Mouse (Mus musculus) E14TG2a.4 (cell line): ENCODE data around the gene Foxp4.

Source experiments
- H3K27me3 ChIP-seq: 2 replicates; pipeline ENCODE4 v1.6.1; 2014; ENCODE audit warnings: low read length, control low read depth; ENCODE audit not compliant: insufficient read depth
- H3K36me3 ChIP-seq: 2 replicates; pipeline ENCODE4 v1.6.1; 2014; ENCODE audit warnings: low read length, control low read depth; ENCODE audit not compliant: insufficient read depth
- H3K4me1 ChIP-seq: replicated peaks from 2 replicates; pipeline ENCODE4 v1.6.1; 2014; ENCODE audit warnings: low read depth, low read length, control low read depth
- H3K4me3 ChIP-seq: replicated peaks from 2 replicates; pipeline ENCODE4 v1.5.1; 2014; ENCODE audit warnings: mild to moderate bottlenecking, low read length
- H3K9me3 ChIP-seq: 2 replicates; pipeline ENCODE4 v1.6.1; 2014; ENCODE audit warnings: low read length, control low read depth
- CTCF ChIP-seq: conservative IDR thresholded peaks from 2 replicates; pipeline ENCODE4 v1.5.1; 2014; ENCODE audit warnings: low read length
- NANOG ChIP-seq: IDR thresholded peaks from 2 replicates; pipeline ENCODE4 v1.6.1; 2014; ENCODE audit warnings: borderline replicate concordance, low read length, mixed read lengths
- POU5F1 ChIP-seq: IDR thresholded peaks from 2 replicates; pipeline ENCODE4 v1.6.1; 2014; ENCODE audit warnings: low read length, borderline replicate concordance

The Foxp4 gene

DNA sequence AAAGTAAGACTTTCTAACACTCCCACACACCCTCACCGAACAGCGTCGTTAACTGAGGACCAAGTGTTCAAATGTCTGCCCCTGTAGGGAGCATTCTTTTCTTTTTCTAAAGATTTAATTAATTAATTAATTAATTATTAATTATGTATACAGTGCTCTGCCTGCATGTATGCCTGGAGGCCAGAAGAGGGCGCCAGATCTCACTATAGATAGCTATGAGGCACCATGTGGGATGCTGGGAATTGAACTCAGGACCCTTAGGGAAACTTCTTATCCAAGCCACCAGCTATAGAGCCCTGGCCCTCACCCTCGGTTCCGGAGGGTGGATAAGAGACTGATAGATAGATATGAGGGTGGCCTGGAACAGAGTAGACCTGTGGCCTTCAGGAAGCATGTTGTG is 76.5 kb downstream of the Foxp4 start:
- TF ChIP-seq POU5F1 = no peak
- TF ChIP-seq CTCF = peak; percentile 73
- TF ChIP-seq NANOG = no peak
- Histone ChIP-seq H3K4me3 (no peak overlapping the region), H3K9me3 (peaks cover 4% of the 10 kb centered on the region; the same call in 1 of the 2 replicates), H3K36me3 (no peaks in the 10 kb centered on the region), H3K27me3 (peaks cover 12% of the 10 kb centered on the region), H3K4me1 (peaks cover 19% of the 10 kb centered on the region)

DNA sequence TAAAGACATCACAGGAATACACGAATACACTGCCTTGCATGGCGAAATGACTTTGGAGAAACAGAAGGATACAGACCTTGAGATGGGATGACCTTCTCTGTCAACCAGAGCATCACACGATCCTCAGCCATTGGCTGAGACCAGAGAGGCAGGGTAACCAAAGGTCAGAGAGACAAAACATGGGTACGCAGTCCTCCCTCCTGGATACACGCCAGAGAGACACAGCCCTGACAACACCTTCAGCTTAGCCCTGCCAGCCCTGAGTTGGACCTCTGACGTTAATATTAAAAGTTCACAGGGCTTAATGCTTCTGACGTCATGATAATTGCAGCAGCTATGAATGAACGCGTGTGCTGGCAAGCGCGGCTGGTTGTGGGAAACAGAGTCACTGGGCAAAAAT is 78.8 kb downstream of the Foxp4 start:
- TF ChIP-seq NANOG (no peak), CTCF (no peak), POU5F1 (no peak)
- H3K4me3 ChIP-seq = no peak overlapping the region
- H3K9me3 ChIP-seq = peaks cover 4% of the 10 kb centered on the region; the same call in 1 of the 2 replicates
- H3K4me1 ChIP-seq = peaks cover 13% of the 10 kb centered on the region
- H3K27me3 ChIP-seq = peaks cover 7% of the 10 kb centered on the region; the same call in 1 of the 2 replicates
- no peaks in the 10 kb centered on the region for H3K36me3 ChIP-seq

DNA sequence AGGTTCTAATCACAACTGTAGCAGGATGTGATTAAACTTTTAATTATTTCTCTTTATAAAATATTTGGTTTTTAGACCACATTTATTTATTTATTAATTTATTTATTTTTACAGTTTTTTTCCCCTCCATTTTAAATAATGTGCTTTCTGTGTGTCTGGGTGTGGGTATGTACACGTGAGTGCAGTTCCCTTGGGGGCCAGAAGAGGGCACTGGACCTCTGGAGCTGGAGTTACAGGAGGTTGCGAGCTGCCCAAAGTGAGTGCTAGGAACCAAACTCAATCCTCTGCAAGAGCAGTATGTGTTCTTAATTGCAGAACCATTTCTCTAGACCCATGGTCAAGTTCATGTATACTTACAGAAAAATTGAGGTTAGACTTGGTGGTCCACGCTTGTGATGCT is 81.0 kb downstream of the Foxp4 start:
- Histone ChIP-seq H3K4me1 (peaks cover 11% of the 10 kb centered on the region), H3K27me3 (peaks cover 6% of the 10 kb centered on the region; the same call in 1 of the 2 replicates), H3K4me3 (no peak overlapping the region), H3K36me3 (no peaks in the 10 kb centered on the region), H3K9me3 (peaks cover 4% of the 10 kb centered on the region; the same call in 1 of the 2 replicates)
- TF ChIP-seq NANOG (no peak), CTCF (peak; percentile 50), POU5F1 (no peak)

DNA sequence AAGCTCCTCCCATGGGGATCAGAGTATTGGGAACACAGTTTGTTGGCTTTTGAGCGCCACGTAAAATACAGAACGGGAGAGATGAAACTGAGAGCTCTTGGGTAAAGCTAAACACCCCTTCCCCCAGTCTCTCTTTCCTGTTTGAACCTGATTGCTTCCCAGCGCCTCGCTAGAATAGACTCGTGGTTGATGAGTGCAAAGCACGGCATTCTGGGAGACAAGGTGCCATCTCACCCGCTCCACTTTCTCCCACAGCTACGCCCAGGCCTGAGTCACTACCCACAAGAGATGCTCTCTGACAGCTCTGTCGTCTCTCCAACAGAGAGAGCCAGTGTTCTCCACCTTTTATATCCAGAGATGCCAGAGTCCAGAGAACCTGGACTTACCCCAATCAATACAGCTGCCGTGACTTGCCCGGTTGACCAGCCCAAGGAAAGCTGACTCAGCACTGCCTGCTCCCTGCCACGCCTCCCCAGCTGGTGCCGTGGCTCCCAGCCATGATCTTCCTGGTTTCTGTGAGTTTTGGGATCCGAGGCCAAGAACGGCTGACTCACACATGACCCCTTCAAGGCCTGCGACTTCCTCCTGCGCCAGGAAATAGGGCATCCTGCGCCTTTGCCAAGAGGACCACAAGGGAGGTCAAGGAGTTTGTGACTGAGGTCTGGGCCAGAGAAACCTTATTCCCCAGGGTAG is 82.4 kb downstream of the Foxp4 start:
- TF ChIP-seq CTCF = no peak
- no peak for TF ChIP-seq NANOG
- TF ChIP-seq POU5F1 = no peak
- peak overlapping the region; percentile 35; the same call in 1 of the 2 replicates for H3K4me3 ChIP-seq
- peaks cover 10% of the 10 kb centered on the region; the same call in 1 of the 2 replicates for H3K9me3 ChIP-seq
- H3K4me1 ChIP-seq = peaks cover 19% of the 10 kb centered on the region
- peaks cover 18% of the 10 kb centered on the region for H3K27me3 ChIP-seq
- no peaks in the 10 kb centered on the region for H3K36me3 ChIP-seq

DNA sequence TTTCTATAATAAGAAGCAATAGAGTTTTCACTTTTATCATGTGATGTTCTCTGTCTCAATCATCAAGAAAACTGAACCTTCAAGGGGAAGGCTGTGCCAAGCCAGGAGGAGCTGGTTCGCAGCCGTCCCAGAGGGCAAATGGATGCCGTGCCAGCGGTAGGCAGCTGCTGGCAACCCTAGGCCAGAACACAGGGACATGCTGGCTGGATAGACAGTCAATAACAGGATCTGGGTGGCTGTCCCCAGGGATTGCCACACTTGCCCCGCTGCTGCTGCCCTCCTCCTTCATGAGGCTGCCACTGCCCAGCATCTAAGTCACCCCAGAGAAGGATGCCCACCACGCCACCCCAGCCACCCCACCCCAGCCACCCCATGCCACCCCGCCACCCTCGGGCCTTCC is 82.9 kb downstream of the Foxp4 start:
- Histone ChIP-seq H3K27me3 (peaks cover 22% of the 10 kb centered on the region), H3K4me1 (peaks cover 19% of the 10 kb centered on the region), H3K9me3 (peaks cover 10% of the 10 kb centered on the region; the same call in 1 of the 2 replicates), H3K4me3 (no peak overlapping the region), H3K36me3 (no peaks in the 10 kb centered on the region)
- TF ChIP-seq POU5F1 = no peak
- TF ChIP-seq NANOG = no peak
- no peak for TF ChIP-seq CTCF

DNA sequence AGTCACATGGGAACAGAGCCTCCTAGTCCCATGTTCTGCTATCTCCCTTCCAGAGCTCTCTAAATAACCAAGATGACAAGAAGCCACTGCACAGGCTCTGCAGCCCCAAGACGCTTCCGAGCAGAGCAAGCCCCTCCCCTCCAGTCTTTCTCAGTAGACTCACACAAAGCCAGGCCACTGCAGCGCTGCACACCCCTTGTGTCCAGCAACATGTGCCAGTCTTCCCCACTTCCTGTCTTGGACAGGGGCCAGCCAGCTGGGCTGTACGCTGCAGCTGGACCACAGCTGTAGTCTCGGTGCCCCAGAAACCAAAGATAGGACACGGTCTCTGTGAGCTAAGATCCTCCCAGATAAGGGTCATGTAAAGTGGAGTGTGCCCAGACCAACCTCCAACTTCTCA is 86.6 kb downstream of the Foxp4 start:
- peaks cover 58% of the 10 kb centered on the region for H3K27me3 ChIP-seq
- TF ChIP-seq CTCF = no peak
- no peak for TF ChIP-seq NANOG
- TF ChIP-seq POU5F1 = no peak
- no peaks in the 10 kb centered on the region for H3K36me3 ChIP-seq
- peaks cover 6% of the 10 kb centered on the region; the same call in 1 of the 2 replicates for H3K9me3 ChIP-seq
- no peak overlapping the region for H3K4me3 ChIP-seq
- peaks cover 38% of the 10 kb centered on the region for H3K4me1 ChIP-seq

DNA sequence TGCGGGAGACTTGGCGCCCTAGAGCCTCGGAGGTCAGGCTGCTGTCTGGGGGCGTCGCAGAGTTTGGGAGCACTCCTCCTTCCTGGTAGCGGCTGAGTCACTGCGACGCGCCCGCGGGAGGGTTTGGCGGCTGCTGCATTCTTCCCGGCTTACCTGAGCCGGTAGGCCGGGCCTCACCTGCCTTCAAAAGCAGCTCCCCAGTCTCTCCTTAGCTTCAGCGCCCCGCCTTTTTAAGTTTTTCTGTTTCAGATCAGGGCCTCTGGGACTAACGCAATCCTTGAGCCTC is 90.0 kb downstream of the Foxp4 start, which contains the start of gene Mdfi:
Mdfi (minus strand) TSS at position 210 of the 286 bp plus-strand sequence.
- Histone ChIP-seq H3K4me3 (peak within 1 kb of the TSS; percentile 84), H3K36me3 (no peaks in the 10 kb centered on the region), H3K27me3 (peaks cover 86% of the 10 kb centered on the region), H3K9me3 (peaks cover 16% of the 10 kb centered on the region), H3K4me1 (peaks cover 49% of the 10 kb centered on the region)
- TF ChIP-seq CTCF = no peak
- TF ChIP-seq NANOG = no peak
- no peak for TF ChIP-seq POU5F1

DNA sequence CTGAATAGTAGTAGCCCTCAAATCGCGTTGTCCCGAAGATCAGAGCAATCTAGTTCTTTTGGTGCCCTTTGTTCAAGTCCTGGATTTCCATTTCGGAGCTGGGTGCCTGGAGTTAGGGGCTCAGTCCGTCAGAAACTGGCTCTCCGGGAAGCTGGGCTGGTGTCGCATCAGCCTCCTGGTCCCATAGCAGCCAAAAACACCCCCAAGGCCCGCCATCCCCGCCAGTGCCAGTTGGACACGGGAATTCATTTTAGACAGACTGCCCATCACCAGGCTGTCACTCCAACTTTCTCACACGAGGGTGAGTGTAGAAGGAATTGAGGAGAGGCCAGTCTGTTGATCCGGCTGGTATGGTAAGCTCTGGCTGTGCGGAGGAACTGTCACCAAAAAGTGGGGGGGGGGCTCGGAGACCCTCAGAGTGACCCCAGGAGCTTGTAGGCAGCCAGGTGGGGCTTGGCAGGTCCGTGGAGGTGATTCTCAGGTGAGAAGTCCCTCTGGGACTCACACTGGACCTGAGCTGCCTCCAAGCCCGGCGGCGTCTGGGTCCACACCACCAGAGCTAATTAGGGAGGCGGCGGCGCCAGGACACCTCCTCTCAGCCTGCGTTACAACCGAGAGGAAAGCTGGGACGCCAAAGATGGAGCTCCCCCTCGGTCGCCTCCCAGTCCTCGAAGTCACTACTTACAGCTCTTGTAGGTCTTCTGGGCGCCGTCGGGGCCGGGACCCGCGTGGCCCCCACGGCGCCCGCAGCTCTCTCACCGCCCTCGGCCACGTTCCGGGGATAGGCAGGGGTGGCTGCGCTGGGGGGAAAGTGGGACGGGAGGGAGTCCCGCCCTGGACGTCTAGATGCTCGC is 90.6 kb downstream of the Foxp4 start:
- peak overlapping the region; percentile 84 for H3K4me3 ChIP-seq
- peaks cover 49% of the 10 kb centered on the region for H3K4me1 ChIP-seq
- TF ChIP-seq POU5F1 (no peak), NANOG (peak; percentile 76; the same call in 1 of the 2 replicates), CTCF (no peak)
- H3K9me3 ChIP-seq = peaks cover 16% of the 10 kb centered on the region
- no peaks in the 10 kb centered on the region for H3K36me3 ChIP-seq
- peaks cover 91% of the 10 kb centered on the region for H3K27me3 ChIP-seq

DNA sequence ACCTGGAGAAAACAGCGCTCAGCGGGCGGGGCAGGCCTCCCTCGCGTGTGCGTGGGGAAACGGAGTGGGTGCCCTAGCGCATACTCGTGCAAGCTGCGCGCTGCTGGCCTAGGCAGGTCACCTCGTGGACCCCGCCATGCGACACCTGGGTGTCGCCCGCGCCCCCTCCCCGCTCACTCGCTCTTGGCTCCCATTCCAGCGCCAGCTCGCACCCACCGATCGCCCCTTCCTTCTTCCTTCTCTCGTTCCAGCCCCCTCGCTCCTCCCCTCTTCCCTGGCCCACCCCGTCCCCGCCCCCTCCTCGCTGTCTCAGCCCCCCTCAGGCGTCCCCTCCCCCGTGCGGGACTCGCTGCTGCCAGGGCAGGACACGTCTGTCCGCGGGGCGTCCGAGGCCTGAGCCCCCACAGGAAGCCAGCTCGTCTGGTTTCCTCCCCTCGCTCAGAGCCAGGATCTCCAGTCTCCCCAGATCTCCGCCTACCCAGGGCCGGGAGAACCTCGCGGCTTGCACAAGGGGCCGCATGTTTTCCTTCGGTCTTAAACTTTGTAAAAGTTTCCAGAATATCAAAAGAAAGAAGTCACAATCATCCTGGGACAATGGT is 91.3 kb downstream of the Foxp4 start:
- TF ChIP-seq POU5F1 = no peak
- no peak for TF ChIP-seq CTCF
- no peak for TF ChIP-seq NANOG
- peaks cover 89% of the 10 kb centered on the region for H3K27me3 ChIP-seq
- H3K4me3 ChIP-seq = peak overlapping the region; percentile 84
- H3K9me3 ChIP-seq = peaks cover 16% of the 10 kb centered on the region
- peaks cover 44% of the 10 kb centered on the region for H3K4me1 ChIP-seq
- H3K36me3 ChIP-seq = no peaks in the 10 kb centered on the region
